Mouse (Mus musculus): ENCODE data around the gene Dock9.

- no peak for TF ChIP-seq CTCF (IDR thresholded peaks at IDR 0.05; ENCODE audit: low read depth, low read length)
- no peak for TF ChIP-seq POLR2A (IDR thresholded peaks at IDR 0.05; ENCODE audit: borderline replicate concordance, low read depth, low read length)
Measured at GRCm38 (mm10) chr14:121608522-121608921, 189.1 kb downstream of the Dock9 start.
